Mouse (Mus musculus) CD8-positive naive resting alpha-beta T cell, adult 2 months (primary cell): ENCODE measurements at regions not wholly inside any gene's neighbourhood (a gene's known extent, or its start where the extent isn't known, plus 50 kb on each side); places are given as distances from the start of the nearest gene placed in this dataset.

ENCODE experiments used
- DNase-seq, 2 experiments: peaks; one replicate each; pipeline ENCODE4 v3.0.0; 2022; ENCODE audit warnings: low read depth in 2 of 2, low spot score in 2 of 2

- DNase-seq = no peak
Observed at GRCm38 (mm10) chr5:85707345-85707744, 358.0 kb downstream of the Cenpc1 start.

- DNase-seq = no peak
Observed at GRCm38 (mm10) chr5:85706598-85706997, 358.8 kb downstream of the Cenpc1 start.

DNA sequence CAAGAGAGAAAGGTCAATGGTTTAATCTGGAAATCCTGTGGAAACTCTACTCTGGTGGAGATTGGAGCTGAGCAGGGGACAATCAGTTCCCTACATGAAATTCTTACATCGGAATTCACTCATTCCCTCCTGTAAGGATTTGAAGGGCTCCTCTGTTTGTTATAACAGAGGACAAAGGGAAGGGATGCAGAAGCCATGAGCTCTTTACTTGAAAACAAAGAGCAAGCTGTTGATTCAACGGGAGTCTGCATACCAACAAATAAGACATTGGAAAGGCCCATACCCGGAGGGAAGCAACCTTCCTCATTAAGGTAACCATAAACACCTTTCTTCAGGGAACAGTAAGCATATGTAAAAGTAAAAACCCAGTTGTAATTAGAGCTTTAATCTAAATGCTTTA, 359.3 kb downstream of the Cenpc1 start:
- no peak for DNase-seq

GRCm38 (mm10) chr5:85677872-85678271, 387.5 kb downstream of the Cenpc1 start:
- DNase-seq = no peak

- no peak for DNase-seq
Observed at GRCm38 (mm10) chr5:85671121-85671520, 394.3 kb downstream of the Cenpc1 start.

GRCm38 (mm10) chr5:85661487-85661886, 403.9 kb downstream of the Cenpc1 start:
- DNase-seq = no peak

GRCm38 (mm10) chr5:85621078-85621477, 444.3 kb downstream of the Cenpc1 start:
- no peak for DNase-seq

DNA sequence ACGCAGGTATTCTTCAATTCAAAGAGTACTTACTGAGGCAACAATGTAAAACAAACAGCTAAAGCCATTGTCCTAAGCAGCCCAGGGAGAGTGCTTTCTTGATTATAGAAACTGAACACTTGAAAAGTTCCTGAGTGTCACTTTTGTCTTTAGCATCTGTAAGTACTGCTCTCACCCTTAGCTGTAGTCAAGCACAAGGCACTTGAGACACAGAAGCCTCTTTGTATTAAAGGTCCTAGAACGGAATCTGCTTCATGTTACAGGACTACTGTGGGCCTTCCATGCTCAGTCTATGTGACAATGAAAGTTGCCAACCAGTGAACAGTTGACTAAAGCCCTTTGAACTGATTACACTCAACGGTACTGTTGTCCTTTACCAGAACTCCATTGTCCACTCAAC, 450.6 kb downstream of the Cenpc1 start:
- no peak for DNase-seq

GRCm38 (mm10) chr5:85612606-85613005, 452.8 kb downstream of the Cenpc1 start:
- no peak for DNase-seq

GRCm38 (mm10) chr5:85609104-85609503, 456.3 kb downstream of the Cenpc1 start:
- no peak for DNase-seq

GRCm38 (mm10) chr5:85598164-85598563, 467.2 kb downstream of the Cenpc1 start:
- no peak for DNase-seq

DNA sequence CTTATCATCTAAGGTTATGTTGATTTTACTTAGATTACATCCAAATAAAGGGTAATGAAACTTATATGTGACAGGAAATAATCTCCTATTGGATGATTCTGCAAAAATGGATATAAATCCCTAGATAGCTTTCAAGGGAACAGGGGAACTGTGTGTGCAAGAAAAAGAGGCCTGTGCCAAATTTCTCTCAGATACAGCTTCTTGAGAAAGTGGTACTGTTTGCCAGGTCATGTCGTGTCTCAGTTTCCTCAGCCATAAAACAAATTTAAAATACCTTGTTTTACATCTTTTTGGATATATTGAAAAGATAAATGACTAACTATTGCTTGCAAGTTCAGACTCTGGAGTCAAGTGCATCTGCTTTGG, 470.3 kb downstream of the Cenpc1 start:
- DNase-seq = no peak

- DNase-seq = no peak
Observed at GRCm38 (mm10) chr5:85594413-85595081, 470.8 kb downstream of the Cenpc1 start.

DNA sequence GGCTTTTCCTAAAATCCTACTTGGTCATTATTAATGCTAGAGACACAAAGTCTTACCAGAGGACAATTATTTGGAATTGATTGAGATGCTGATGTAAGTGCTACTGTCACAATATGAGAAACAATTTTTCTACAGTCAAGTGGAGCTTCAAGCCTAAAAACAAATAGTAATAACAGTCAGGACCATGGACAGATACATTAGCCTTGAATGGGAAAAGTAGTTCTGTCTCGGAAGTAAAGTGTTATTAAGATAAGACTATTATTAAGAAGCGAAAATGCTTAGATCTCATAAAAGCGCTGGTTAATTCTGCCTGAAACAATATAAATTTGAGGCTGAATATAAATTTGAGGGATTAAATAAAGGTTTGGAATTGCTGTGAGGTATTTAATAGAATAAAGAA, 473.1 kb downstream of the Cenpc1 start:
- DNase-seq = no peak

DNA sequence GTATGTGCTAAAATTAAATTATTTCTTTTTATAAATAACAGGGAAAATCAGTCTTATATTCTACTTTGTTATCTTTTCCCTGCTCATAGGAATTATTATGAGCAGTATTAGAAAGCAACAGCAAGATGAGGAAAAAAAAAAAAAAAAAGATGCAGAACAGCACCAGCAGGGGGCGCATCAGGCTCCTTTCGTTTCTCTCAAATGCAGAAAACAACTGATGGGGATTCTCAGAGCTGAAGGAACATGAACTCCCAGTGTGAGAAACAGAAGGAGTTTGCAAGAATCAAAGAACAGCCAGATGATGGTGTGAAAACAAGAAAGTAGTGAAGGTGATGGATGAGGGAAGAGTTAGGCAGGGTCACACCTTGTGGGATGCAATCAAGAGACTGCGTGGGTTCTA, 478.7 kb downstream of the Cenpc1 start:
- no peak for DNase-seq

- no peak for DNase-seq
Observed at GRCm38 (mm10) chr5:85572531-85572930, 492.9 kb downstream of the Cenpc1 start.

DNA sequence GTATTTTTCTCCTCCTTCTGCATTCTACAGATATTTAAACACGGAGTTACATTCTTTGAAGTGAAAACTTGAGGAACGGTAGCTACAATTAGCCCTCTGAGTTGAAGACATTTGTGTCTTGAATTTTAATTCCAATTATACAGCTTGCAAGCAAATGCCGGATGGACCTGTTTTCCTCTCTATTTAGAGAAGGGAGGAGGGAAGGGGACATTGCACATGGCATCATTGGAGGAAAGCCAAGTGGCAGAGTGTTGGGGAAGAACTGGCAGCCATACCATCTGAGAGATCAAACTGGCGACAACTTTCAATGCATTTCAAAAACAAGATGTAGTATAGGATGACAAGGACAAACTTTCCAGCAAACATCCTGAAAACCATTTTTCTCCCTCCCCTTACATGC, 493.4 kb downstream of the Cenpc1 start:
- DNase-seq = no peak

GRCm38 (mm10) chr5:85571381-85571780, 494.0 kb downstream of the Cenpc1 start:
- no peak for DNase-seq

GRCm38 (mm10) chr5:85536329-85536728, 529.1 kb downstream of the Cenpc1 start:
- no peak for DNase-seq

DNA sequence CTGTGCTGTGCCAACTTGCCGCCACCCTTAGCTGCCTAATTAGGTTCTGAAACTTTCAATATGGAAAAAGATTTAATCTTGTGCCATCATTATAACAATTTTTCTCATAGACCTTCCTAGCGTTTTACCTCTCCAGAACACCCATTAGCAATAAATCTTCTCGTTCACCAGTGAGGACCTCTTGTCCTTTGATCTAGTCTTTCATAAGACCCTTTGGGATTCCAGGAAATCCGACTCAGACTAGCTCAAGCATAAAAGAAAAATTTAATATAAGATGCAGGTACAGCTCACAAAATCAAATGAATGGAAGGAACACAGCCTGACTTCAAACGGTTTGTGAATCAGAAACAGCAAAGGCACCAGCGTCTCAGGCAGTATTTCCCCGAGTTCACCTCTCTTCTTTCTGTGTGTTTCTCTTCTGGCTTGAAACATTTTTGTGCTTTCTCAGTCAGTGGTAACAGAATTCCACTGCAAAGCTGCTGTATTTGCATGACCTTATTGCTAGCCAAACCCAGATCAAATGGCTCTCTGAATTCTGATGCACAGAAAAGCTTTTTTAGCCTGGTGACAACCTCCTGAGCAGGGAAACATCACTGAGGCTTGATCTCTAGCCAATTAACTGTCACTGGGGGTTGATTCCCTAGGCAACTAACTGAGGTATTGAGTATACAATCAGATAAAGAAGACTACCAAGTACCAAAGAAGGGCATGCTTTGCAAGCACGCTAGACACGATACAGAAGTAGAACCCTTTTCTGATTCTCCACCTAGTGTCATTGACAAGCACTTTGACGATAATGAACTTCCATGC, 539.8 kb downstream of the Cenpc1 start:
- DNase-seq = no peak

DNA sequence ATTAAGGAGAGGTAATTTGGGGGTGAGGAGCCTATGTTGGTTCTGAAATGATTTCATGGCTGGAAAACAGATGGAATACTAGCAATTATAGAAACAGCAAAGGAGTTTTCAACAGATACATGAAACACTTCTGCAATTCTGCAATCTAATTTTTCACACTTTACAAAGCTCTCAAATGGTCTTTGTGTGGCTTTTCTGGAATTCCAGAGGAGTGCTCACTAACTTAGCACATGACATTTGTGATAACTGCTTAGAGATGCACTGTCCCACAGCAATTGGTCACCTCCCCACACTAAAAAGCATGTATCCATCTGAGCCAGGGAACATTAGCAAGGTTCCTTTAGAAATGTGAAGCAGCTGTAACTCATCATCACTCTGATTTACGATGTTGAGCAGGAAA, 560.1 kb downstream of the Cenpc1 start:
- DNase-seq = no peak

- DNase-seq = no peak
Observed at GRCm38 (mm10) chr5:85497261-85497660, 568.1 kb downstream of the Cenpc1 start.
